Mouse (Mus musculus) erythroblast, embryonic 14.5 days (primary cell): ENCODE measurements at regions not wholly inside any gene's neighbourhood (a gene's known extent, or its start where the extent isn't known, plus 50 kb on each side); places are given as distances from the start of the nearest gene placed in this dataset.

Source experiments
- GATA1 ChIP-seq: IDR thresholded peaks from 2 replicates; pipeline ENCODE4 v1.6.1; 2012; ENCODE audit warnings: low read length, inconsistent platforms, mixed read lengths
- TAL1 ChIP-seq: IDR thresholded peaks from 3 replicates; pipeline ENCODE4 v1.6.1; 2012; ENCODE audit warnings: low read length, inconsistent platforms, mixed read lengths

DNA sequence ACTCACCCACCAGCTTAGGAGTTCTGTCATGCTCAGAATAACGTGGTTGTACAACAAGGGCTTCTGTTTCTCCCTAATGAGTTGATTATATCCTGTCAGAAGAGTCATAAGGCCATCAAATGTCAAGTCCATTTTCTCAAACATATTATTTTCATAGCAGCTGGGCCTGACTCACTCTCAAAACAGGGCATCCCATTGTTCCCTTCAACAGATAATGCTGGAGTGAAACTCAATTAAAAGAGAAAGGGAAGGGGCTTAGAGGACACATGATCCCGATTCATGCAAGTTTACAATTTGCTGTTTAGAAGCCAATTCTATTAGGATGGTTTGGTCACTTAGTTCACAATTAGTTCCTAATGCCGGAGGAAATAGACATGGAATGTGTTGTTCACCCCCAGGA is 444.5 kb downstream of the Gsdmc2 start:
- no peak for TF ChIP-seq TAL1
- TF ChIP-seq GATA1: no peak
